In genomic region chr15:32042173-32042572, GRCm38 (mm10) we compare ENCODE assay signal across 12 mouse cellular contexts.
A peak's percentile ranks its signal among the peaks of the same experiment; 100 is the strongest.
DNase-seq lines count a peak whose midpoint lies in the region; ATAC-seq lines count a peak whose summit lies in the region.
"Had no signal": no experiment of that assay in that cellular context is flagged by ENCODE, and none has a peak within 500 bp of the region (broad histone marks: within the 10 kb centered on the region; RNA-seq: fewer than 3 reads in every experiment).

No protein-coding gene starts in this region.

- no peak overlapping the region for H3K9ac ChIP-seq in embryonic facial prominence, embryonic 11.5 days (replicated peaks; ENCODE audit: low read length)
- no peak overlapping the region for H3K9ac ChIP-seq in kidney, embryonic 16.5 days (replicated peaks; ENCODE audit: low read length)
- H3K9ac ChIP-seq in midbrain, embryonic 16.5 days (ENCODE audit: low read depth, low read length): no peak overlapping the region
- H3K9ac ChIP-seq: embryonic facial prominence, embryonic 15.5 days; heart, embryonic 13.5 days had no signal

- H3K36me3 ChIP-seq in embryonic facial prominence, embryonic 11.5 days (replicated peaks; ENCODE audit: control insufficient read depth, insufficient read depth, low read depth, low read length): no peaks in the 10 kb centered on the region
- no peaks in the 10 kb centered on the region for H3K36me3 ChIP-seq in embryonic facial prominence, embryonic 10.5 days (replicated peaks)
- no peaks in the 10 kb centered on the region for H3K36me3 ChIP-seq in kidney, embryonic 16.5 days (ENCODE audit: insufficient read depth, low read length)
- no peaks in the 10 kb centered on the region for H3K36me3 ChIP-seq in midbrain, embryonic 16.5 days (ENCODE audit: control insufficient read depth, insufficient read depth, low read length)
- H3K36me3 ChIP-seq: embryonic facial prominence, embryonic 15.5 days; heart, embryonic 13.5 days had no signal

- no peaks in the 10 kb centered on the region for H3K27me3 ChIP-seq in embryonic facial prominence, embryonic 11.5 days (ENCODE audit: control insufficient read depth, insufficient read depth, low read length)
- no peaks in the 10 kb centered on the region for H3K27me3 ChIP-seq in embryonic facial prominence, embryonic 10.5 days (replicated peaks; ENCODE audit: low read depth, poor library complexity, severe bottlenecking)
- no peaks in the 10 kb centered on the region for H3K27me3 ChIP-seq in kidney, embryonic 16.5 days (ENCODE audit: insufficient read depth, low read length)
- H3K27me3 ChIP-seq in midbrain, embryonic 16.5 days (ENCODE audit: control insufficient read depth, insufficient read depth, low read depth, low read length): no peaks in the 10 kb centered on the region
- H3K27me3 ChIP-seq: embryonic facial prominence, embryonic 15.5 days; heart, embryonic 13.5 days had no signal

- H3K4me2 ChIP-seq in embryonic facial prominence, embryonic 11.5 days (ENCODE audit: low read depth, low read length): no peak overlapping the region
- no peak overlapping the region for H3K4me2 ChIP-seq in kidney, embryonic 16.5 days (replicated peaks; ENCODE audit: low read depth, low read length)
- H3K4me2 ChIP-seq in midbrain, embryonic 16.5 days (ENCODE audit: low read length): no peak overlapping the region
- H3K4me2 ChIP-seq: embryonic facial prominence, embryonic 15.5 days; heart, embryonic 13.5 days had no signal

- no peak for ATAC-seq in embryonic facial prominence, embryonic 11.5 days (replicated peaks; ENCODE audit: insufficient number of reproducible peaks, low FRiP score, low TSS enrichment, low read depth)
- peak; percentile 87 for ATAC-seq in kidney, embryonic 16.5 days (ENCODE audit: low FRiP score, low TSS enrichment)
- no peak for ATAC-seq in midbrain, embryonic 16.5 days

- H3K27ac ChIP-seq in embryonic facial prominence, embryonic 11.5 days (replicated peaks; ENCODE audit: low read depth, low read length): no peak overlapping the region
- no peak overlapping the region for H3K27ac ChIP-seq in embryonic facial prominence, embryonic 10.5 days (replicated peaks)
- H3K27ac ChIP-seq in kidney, embryonic 16.5 days (ENCODE audit: low read length): peak overlapping the region; percentile 55
- no peak overlapping the region for H3K27ac ChIP-seq in midbrain, embryonic 16.5 days (ENCODE audit: low read length)
- H3K27ac ChIP-seq: embryonic facial prominence, embryonic 15.5 days had no signal

- no peaks in the 10 kb centered on the region for H3K9me3 ChIP-seq in embryonic facial prominence, embryonic 11.5 days (replicated peaks; ENCODE audit: control insufficient read depth, low read length)
- no peaks in the 10 kb centered on the region for H3K9me3 ChIP-seq in embryonic facial prominence, embryonic 10.5 days
- no peaks in the 10 kb centered on the region for H3K9me3 ChIP-seq in kidney, embryonic 16.5 days (ENCODE audit: low read length)
- no peaks in the 10 kb centered on the region for H3K9me3 ChIP-seq in midbrain, embryonic 16.5 days (replicated peaks; ENCODE audit: control insufficient read depth, low read length, poor library complexity, severe bottlenecking)
- H3K9me3 ChIP-seq: embryonic facial prominence, embryonic 15.5 days; heart, embryonic 13.5 days had no signal

- peak; percentile 21 for DNase-seq in embryonic facial prominence, embryonic 11.5 days (ENCODE audit: low spot score)
- DNase-seq in embryonic facial prominence, embryonic 10.5 days (ENCODE audit: low spot score): no peak
- DNase-seq in heart, adult 9 months (ENCODE audit: low spot score in 2 of 2): peak; percentile 81 to 82
- peak; percentile 46 for DNase-seq in ovary, postnatal 14 days (ENCODE audit: low spot score)
- DNase-seq in layer of hippocampus, adult 9-10 months (ENCODE audit: low spot score): no peak
- no peak for DNase-seq in adrenal gland, postnatal 4 days (ENCODE audit: low spot score in 2 of 2)
- DNase-seq: midbrain, embryonic 14.5 days; spleen, adult 18-20 months had no signal

- 25% methylated on average over 4 of the region's 4 CpGs for WGBS in embryonic facial prominence, embryonic 11.5 days
- 34% methylated on average over 4 of the region's 4 CpGs for WGBS in embryonic facial prominence, embryonic 10.5 days
- WGBS in kidney, embryonic 16.5 days: 9% methylated on average over 4 of the region's 4 CpGs
- 78% methylated on average over 4 of the region's 4 CpGs for WGBS in midbrain, embryonic 16.5 days

- H3K4me3 ChIP-seq in embryonic facial prominence, embryonic 11.5 days (ENCODE audit: low read depth, low read length): no peak overlapping the region
- H3K4me3 ChIP-seq in embryonic facial prominence, embryonic 10.5 days: no peak overlapping the region
- no peak overlapping the region for H3K4me3 ChIP-seq in kidney, embryonic 16.5 days (ENCODE audit: low read length)
- H3K4me3 ChIP-seq in midbrain, embryonic 16.5 days (ENCODE audit: low read depth, low read length): no peak overlapping the region
- H3K4me3 ChIP-seq: embryonic facial prominence, embryonic 15.5 days; heart, embryonic 13.5 days had no signal

- no peaks in the 10 kb centered on the region for H3K4me1 ChIP-seq in embryonic facial prominence, embryonic 11.5 days (ENCODE audit: control insufficient read depth, insufficient read depth, low read length)
- H3K4me1 ChIP-seq in embryonic facial prominence, embryonic 10.5 days: peaks cover 21% of the 10 kb centered on the region
- H3K4me1 ChIP-seq in kidney, embryonic 16.5 days (ENCODE audit: insufficient read depth, low read length): no peaks in the 10 kb centered on the region; the same call in none of the 2 replicates
- H3K4me1 ChIP-seq in midbrain, embryonic 16.5 days (ENCODE audit: control insufficient read depth, insufficient read depth, low read length): no peaks in the 10 kb centered on the region
- H3K4me1 ChIP-seq: embryonic facial prominence, embryonic 15.5 days had no signal

Comparison
In these comparisons a context has a peak if more than half of its experiments do, and no peak if none do; other contexts are left out.
1. DNase-seq: peak in embryonic facial prominence, embryonic 11.5 days (single experiment), heart, adult 9 months (2 of 2) and ovary, postnatal 14 days (single experiment); none in embryonic facial prominence, embryonic 10.5 days (single experiment), layer of hippocampus, adult 9-10 months (single experiment) and adrenal gland, postnatal 4 days (0 of 2).